Mouse (Mus musculus) embryo, embryonic 9.5 days (tissue): ENCODE results near the gene Anp32e.
"Not testable (repeated sequence)": the region's sequence is repeated elsewhere in the genome, so short reads cannot be mapped to it uniquely, and the experiment has no call there.

Experiments used
- DNase-seq: peaks from one replicate; pipeline ENCODE4 v3.0.0-alpha.2; 2017; ENCODE audit errors: extremely low spot score

The Anp32e gene

DNA sequence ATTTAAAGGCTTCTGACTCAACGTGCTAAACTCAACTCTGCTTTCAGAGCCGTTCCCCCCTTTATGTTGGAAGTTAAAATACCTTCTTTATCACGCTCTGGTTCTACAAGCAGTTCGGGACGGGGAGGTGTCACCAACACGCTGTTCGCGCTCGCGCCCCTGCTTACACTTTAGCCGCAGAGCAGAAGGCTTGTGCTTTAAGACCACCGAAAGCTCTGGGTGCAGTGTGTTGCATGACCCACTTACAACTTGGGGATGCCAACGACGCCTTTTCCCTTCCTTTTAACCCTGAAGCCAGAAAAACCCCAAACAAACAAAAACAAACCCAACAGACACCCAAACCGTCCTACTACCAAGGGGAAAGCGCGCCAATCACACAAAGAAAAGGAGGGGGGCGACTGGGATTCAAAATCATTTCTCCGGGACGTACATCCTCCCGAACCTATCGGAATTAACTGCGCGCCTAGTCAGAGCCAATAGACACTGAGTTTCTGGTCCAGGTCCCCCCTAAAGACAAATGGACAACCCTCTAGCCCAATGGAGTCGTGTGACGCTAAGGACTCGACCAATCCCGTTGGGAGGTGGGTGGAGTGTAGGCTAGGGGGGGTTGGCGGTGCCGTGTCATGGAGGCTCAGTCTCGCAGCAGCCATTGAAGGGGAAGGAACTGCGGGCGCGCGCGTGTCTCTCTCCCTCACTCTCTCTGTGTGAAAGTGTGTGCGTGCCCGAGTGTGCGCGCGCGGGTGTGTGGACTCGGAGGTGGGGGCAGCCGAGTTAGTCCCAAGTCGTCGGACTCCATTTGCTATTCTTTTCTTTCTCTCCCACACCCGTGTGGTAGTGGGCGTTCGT is at the start of gene Anp32e:
TSS of gene Anp32e (plus strand) at position 589 of the 846 bp plus-strand sequence.
- DNase-seq: peak; percentile 98

DNA sequence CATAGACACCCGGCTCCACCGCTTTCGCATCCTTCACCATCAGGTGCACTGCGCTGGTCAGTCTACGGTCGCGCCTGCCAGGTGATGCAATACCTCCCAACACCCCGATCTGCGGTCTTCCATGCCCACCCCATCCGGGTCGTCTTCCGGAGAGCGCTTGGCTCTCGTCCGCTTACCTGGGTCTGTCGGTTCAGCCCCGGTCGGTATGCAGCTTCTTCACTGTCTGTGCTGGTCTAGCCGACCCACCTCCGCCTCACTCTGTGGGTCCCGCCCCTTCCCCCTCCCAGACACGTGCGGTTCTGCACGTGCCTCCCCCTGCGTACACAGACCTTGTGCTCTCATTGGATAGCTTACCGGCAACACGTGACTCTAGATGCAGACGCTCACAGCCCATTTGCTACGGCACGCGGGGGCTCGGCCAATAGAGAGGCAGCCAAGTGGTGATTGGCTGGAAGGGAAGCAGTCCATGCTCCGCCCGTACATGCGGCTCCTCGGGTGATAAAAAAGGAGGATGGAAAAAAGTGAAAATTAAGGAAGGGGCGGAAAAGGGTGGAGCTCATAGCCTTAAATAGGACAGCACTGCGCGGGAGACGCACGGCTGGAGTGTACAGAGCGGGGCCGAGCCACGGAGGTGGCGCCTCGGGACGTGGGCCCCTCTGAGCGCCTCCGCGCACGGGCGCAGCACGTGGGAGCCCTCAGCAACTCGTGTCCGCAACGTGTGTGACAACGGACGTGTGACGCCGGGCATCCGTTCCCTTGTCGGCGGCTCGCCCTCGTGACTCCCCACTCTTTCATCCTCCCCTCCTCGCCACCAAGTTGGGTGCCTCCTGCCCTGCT is 46.8 kb upstream of the Anp32e start, which contains the start of gene Ciart:
TSS of gene Ciart (minus strand) at position 273 of the 837 bp plus-strand sequence.
- DNase-seq: peak; percentile 94

DNA sequence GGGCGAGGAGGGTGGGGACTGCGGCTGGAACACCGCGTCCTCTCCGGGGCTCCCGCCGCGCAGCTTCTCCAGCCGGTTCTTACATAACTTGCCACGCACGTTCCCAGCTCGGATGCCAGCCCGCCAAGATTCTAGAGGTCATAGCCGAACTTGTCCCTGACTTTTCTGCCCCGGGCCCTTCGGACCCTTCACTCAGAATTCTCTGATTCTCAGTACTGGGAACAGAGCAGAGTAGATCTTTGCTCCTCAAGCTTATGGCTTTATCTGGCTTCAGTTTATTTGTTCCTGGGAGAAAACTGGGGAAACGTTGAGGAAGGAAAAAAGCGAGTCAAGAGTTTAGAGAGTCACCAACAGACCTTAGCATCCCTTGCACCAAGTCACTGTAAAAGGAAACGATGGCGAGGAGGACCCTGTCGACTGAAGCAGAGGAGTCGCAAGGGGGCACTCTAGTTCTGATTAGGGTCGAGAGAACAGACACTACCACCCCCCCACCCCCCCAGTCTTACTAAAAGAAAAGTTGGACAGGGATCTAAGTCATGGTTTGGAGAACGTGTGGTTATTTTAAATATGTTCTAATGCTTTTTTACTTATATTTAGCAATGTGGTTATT is 46.1 kb upstream of the Anp32e start:
- DNase-seq: peak; percentile 74

DNA sequence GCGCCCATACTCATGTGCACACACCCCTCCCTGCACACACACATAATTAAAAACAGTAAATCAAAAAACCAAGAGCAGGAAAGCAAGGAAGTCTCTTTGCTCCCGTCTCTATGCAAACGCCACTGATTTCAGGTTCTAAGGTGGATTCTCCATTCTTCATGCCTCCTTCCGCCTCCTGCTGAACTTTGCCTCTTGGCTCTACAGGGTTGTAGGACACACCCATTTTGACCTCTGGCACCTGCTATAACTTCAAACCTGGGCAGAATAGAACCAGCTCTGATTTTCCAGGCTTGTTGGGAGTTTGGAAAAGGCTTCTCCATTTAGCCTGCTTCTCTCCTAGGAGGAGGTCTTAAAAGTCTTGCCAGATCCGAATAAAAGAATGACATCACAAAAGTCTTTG is 44.6 kb upstream of the Anp32e start:
- DNase-seq: no peak

DNA sequence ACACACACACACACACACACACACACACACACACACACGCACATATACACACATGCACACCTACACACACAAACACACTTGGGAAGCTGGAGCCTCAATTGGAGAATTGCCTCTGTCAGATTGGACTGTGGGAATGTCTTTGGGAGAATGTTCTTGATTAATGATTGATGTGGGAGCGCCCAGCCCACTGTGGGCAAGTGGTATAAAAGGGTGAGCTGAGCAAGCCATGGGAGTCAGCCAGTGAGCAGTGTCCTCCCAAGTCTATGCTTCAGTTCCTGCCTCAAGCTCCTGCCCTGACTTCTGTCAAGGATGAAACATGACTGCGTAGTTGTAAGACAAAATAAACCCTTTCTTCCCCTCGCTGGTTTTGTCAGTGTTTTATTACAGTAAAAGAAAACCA is 41.5 kb upstream of the Anp32e start:
- DNase-seq: no peak

DNA sequence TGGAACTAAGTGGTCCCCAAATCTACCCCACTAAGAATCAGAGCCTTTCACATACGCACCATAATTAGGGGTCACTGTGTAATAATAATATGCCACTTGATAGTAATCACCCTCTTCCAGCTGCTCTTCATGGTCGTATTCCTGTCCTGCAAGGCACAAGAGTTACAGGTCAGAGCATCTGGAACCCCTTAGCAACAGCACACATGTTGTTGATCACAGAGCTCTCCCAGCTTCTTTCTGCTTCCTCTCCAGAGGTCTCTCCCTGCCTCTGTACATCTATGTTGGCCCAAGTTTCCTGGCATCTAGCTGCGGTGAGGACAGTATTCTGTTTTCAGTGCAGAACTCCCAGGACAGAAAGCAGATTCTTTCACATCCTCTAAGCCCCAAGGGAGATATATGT is 39.4 kb upstream of the Anp32e start:
- DNase-seq: no peak

DNA sequence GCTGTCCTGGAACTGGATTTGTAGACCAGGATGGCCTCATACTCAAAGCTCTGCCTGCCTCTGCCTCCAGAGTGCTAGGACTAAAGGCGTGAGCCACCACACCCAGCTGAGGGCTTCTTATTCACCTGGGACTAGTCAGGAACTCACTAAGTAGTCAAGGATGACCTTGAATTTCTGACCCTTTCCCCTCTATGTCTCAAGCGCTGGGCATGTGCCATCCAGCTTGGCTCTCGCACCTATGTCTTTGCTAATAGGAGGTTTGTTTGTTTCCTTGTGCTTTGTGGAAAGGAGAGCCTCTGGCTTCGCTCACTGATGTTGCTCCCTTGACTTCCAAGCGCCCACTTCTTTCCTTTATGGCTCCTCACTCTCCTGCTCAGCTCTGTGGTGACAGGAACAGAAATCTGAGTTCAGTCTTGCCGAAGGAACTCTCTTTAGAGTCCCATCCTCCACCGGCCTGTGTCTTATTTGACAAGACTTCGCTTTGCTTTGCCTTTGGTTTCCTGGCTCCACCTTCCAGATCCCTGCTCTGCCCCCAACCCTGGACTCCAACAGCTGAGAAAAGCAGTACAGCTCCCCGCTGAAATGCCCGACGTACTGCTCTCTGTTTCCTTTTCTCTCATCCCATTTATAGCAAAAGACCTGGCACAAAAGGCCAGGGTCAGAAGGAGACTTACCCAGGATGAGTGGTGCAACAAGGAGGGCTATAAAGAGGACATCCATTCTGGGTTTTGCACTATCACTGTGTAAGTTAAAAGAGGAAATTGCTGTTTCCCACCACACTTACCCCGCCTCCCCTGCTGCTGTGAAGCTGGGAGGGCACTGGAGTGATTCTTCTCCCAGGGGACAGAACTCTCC is 37.6 kb upstream of the Anp32e start, which contains the start of gene BC028528:
TSS of gene BC028528 (minus strand) at position 795 of the 855 bp plus-strand sequence.
- DNase-seq: peak; percentile 54

DNA sequence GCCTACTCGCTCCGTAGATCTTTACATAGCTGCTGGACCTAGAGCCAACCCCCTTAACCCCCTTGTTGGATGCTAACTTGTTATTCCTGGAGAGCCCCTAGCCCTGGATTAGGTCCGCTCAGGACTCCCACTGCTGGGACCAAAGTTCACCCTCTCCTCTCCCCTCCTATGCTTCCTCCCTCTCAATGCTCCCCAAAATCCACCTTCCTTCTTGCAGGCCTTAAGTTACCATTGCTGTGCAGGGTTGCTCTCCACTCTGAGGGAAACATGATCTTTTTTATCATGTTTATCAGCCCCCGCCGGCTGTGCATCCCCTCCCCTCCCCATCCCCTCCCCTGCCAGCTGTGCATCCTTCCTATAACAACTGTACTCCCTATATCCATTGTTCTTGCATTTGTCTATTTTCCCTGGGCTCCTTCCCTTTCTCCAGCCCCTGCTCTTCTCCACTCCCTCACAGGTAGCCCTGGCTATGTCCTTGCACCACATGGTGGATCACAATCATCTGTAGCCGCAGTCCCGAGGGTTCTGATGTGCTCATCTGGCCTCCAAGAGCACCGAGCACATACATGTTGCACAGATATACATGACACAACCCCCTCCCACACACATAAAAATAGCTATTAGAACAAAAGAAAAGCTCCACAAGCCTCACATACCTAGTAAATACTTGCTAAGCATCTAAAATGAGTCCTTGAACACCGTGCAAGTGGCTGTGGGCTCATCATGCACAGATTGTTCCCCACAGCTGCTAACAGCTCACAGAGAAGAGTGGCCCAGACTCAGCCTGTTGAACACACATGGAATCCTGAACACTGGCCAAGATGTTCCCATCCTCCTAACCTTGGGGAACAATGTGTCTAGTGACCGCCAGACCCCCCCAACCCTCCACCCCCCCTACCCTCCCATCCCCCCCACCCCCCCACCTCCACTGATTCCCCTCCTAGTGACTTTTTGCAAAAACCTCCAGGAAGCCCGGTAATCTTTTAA is 36.7 kb upstream of the Anp32e start:
- DNase-seq: peak; percentile 53

DNA sequence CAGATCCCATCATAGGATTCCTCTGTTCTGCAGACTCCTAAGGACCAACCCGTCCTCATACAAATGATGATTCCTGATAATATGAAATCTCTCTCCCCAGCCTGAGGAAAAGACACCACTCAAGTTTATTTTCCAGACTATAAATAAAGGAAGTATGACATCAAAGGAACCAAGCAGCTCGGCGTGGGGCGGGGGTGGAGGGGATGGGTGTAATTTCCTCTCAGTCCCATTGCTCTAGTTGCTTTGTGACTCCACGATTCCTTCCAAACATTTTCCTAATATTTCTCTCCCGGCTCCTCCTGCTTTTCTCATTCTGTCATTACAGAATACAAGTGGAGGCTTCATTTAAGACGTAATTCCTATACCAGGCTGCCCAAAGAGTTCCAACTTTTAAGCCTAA is 35.9 kb upstream of the Anp32e start:
- DNase-seq: no peak

DNA sequence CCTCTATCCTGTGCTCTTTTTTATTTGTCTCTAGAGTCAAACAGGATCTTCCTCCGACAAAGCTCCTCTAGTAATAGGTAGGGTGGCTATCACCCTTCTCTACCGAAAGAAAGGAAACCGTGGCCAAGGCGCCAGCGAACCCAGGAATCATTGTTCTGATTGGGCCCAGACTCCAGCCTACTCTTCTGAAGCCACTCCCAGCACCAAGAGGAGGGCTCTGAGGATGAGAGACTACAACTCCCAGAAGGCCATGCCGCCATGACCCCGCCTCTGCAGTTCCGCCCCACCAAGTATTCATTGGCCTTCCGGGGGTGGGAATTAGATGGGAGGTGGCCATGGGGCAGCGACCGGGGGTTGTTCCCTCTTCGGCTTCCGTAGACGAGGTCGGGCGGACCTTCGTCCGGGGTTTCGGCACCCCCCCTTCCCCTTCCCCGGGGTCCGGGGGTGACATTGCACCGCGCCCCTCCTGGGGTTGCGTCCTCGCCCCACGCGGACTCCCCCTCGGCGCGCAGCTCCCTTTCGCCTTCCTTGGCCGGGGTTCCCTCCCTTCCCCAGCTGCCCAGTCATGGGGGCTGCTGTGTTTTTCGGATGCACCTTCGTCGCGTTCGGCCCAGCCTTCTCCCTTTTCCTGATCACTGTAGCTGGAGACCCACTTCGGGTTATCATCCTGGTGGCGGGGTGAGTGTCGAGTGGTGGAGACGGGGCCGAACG is 35.3 kb upstream of the Anp32e start, which contains the start of gene Aph1a:
TSS of gene Aph1a (plus strand) at position 364 of the 711 bp plus-strand sequence.
- peak; percentile 97 for DNase-seq

DNA sequence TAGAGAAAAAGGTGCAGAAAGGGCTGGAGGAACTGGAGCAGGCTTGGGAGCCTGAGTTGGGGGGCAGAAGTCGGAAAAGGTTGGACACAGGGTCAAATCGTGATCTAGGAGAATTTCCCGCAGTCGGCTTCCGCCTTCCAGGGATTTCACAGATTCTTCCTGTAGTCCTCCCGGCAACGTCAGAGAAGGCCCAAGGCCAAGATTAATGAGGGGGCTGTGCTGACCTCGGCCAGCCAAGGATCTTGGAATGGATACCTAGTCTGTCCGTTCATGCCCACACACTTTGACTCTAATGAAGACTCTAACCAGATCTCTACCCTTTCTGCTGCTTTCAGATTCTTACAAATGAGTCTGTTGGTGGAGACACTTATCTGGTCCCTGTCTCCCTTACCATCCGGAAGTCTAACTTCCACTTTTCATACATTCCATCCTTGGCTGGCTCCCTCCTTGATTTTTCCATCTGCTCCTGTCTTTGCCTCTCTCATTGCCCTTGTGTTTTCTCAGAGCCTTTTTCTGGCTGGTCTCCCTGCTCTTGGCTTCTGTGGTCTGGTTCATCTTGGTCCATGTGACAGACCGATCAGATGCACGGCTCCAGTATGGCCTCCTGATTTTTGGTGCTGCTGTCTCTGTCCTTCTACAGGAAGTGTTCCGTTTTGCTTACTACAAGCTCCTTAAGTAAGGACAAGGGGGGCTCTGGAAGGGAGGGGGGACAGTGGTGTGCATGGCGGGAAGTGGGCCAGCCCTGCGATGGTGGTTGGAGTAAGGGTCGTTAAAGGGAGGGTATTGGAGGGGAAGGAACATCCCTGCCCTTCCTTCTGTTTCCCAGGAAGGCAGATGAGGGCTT is 34.5 kb upstream of the Anp32e start:
- DNase-seq: peak; percentile 55

DNA sequence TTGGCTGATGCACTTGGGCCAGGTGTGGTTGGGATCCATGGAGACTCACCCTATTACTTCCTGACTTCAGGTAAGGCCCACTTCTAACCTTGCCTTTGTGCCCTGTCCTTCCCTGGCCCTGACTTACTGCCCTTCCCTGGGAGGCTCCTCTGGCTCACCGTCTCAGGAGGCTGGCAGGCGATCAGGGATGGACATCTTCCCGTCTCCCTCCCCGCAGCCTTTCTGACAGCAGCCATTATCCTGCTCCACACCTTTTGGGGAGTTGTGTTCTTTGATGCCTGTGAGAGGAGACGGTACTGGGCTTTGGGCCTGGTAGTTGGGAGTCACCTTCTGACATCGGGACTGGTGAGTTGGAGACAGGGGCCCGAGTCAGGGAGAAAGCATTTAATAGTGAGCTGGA is 33.5 kb upstream of the Anp32e start:
- DNase-seq: not testable (repeated sequence)

DNA sequence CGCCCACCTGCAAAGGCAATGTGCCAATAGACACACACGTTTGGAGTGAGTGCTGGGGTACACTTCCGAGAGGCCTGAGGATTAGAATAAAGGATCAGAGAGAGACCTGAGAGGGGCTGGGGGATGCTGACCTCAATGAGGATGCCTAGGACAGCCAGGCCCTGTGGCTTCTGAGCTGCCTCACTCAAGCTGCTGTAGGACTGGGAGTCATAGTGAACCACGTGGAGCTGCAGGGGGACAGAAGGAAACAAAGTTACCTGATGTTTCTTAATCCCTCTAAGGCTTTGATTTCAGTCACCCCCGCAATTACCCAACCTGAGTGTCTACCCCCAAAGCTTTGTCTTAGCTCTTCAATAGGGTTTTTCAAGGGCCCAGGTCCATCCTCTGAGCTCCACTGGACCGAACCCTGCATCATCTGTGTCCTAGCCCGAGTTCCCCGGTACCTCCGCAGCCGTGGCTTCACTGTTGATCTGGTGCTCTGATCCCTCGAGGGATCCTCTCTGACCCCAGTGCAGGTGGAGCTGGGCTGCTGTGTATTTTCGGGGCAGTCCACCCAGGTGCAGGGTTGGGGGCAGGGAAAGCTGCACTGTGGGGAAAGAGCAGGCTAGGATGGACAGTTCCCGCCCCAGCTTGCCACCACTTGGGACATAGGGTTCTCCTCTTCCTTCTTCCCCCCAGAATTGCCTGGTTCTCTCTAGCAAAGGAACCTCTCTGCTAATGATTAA is 29.1 kb upstream of the Anp32e start:
- DNase-seq: no peak

DNA sequence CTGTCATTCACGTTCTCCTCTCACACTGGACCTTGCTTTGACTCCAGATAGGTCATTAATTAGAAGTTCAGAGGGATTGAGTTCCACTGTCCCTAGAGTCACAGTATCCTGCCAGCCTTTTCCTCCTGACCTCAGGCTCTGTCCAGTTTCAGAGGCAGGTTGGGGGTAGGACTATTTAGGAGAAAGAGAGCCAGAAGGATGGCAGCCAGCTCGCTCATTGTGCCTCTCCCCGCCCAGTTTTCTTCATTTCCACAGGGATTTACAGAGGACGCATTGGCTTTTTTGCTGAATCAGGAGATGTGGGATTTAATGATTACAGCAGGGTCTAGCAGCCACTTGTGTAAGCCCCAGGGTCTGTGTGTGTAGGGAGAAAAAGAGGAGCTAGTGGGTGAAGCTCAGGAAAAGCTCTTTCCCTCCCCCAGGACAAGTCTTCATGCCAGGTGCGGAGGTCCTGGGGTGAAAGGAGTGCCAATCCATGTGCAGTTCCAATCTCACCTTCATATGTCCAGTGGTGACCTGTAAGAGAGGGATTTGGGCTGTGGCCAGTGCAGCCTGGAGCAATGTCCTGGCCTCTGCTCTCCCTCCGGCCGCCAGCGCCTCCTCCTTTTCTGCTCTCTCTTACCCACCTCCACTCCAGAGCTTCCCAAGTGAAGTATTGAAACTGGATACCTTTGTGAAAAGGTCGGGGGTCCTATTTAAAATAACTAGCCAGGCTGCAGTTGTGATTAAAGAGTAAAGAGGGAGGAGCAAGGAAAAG is 27.3 kb upstream of the Anp32e start:
- no peak for DNase-seq

DNA sequence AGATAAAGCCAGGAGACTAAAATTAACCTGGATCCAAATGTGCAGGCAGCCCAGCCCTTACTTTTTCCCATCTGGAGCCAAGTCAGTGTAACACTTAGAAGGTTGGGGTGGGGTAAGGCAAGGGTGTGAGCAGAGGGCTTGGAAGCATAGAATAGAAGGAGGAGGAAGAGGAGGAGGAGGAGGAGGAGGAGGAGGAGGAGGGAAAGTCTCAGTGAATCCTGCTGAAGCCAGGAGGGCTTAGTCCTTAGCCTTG is 26.7 kb upstream of the Anp32e start:
- no peak for DNase-seq

DNA sequence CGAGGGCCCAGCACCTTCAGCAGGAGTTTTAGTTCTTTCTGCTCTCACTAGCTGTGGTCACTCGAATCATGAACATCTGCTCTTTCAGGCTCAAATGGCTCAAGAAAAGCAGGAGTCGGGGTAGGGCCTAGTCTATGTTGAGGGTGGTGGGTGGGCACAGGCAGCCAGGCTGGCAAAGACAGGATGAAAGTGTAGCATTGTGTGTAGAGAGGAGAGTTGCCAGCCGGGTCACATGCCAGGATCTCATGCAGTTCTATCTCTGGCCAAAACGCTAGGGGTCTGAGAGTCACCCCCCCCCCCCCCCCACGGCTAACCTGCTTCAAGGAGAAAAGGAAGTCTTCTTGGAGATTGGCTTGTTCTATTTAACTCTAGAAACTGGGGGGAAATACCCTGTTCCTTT is 26.4 kb upstream of the Anp32e start:
- peak; percentile 24 for DNase-seq
